Mouse (Mus musculus) splenic B cell, adult 2 months (primary cell): ENCODE measurements around the gene Gabrb1.

Experiments used
- DNase-seq: peaks from one replicate; pipeline ENCODE4 v3.0.0-alpha.2; 2011; ENCODE audit warnings: low read depth, low spot score
- H3K27me3 ChIP-seq: 2 replicates; pipeline ENCODE4 v1.6.1; 2012; ENCODE audit warnings: mild to moderate bottlenecking, low read length, moderate library complexity, mixed read lengths; ENCODE audit not compliant: control insufficient read depth, poor library complexity, insufficient read depth, severe bottlenecking
- H3K36me3 ChIP-seq: 2 replicates; pipeline ENCODE4 v1.6.1; 2012; ENCODE audit warnings: mild to moderate bottlenecking, low read length, moderate library complexity, mixed read lengths; ENCODE audit not compliant: control insufficient read depth, poor library complexity, insufficient read depth, severe bottlenecking

Gene Gabrb1

DNA sequence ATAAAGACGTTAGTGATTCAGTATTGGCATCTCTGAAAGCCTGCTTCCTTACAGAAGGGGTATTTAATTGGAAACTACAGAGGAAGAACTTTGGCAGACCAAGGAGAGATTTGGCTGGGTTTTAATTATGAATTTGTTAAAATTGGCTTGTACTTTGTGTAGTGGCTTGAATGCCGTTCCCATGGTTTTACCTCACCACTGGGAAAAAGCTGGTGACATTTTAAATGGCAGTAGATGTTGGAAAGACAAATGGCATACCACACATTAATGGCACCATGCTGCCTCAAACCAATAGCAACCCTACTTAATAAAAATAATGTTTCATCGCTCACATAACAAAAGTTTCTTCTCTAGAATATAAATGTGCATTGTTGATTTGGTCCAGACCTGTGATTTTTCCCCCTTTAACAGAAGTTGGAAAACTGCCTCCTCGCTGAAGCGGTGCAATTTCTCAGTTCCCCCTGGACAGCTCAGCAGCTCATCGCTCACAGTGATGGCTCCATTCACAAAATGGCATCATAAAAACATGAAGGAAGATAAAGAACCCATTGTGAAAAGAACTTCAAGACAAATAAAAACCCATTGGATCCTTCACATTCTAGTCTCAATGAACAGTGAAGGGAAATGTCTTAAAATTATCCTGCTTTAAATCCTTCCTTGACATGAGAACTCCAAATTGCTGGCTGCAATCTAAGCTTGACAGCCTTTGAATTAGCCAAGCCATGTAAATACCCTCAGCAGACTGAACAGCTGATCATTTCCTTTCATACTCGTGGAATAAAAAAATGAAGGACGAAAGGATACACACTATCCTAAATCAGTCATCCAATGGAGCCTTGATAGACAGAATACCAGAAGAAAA, 75.2 kb downstream of the Gabrb1 start:
- no peak for DNase-seq
- Histone ChIP-seq H3K36me3 (no peaks in the 10 kb centered on the region), H3K27me3 (no peaks in the 10 kb centered on the region)

DNA sequence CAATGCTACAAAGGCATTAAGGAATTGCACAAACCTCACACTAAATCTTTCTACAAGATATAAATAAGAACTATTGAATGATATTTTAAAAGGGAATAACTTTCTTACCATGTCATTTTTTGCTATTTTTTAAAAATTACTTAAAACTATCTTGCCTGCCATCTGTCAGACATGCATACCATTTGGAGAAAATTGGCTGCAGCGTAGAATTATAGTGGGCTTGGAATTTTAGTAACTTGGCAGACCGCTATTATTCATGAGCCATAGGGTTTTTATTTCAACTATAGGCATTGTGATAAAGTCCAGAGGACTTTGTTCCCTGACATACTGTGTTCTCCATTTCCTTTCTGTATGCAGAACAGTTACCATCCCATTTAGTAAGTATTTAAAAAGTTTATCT, 89.5 kb downstream of the Gabrb1 start:
- no peaks in the 10 kb centered on the region for H3K27me3 ChIP-seq

DNA sequence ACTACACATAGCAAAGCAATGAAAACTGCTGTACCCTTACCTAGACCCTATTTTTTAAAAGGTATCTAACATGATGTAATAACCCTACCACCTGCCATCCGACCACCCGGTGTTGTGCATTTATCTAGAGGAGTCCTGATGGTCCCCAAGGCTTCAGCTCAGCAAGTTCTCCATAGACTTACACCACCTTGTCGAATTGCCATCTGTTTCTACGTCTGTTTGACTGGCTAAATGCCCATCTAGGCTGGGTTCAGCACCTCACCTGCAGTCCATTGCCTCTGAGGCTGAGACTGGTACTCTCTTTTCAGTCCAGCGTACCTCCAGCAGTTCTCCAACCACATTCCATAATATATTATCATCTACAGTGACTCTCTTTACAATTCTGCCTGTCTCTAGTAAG, 96.1 kb downstream of the Gabrb1 start:
- Histone ChIP-seq H3K36me3 (no peaks in the 10 kb centered on the region), H3K27me3 (no peaks in the 10 kb centered on the region)
- DNase-seq: no peak

More for the DNA sequence above, 89.5 kb downstream of the Gabrb1 start:
- no peak for DNase-seq
- H3K36me3 ChIP-seq: no peaks in the 10 kb centered on the region

DNA sequence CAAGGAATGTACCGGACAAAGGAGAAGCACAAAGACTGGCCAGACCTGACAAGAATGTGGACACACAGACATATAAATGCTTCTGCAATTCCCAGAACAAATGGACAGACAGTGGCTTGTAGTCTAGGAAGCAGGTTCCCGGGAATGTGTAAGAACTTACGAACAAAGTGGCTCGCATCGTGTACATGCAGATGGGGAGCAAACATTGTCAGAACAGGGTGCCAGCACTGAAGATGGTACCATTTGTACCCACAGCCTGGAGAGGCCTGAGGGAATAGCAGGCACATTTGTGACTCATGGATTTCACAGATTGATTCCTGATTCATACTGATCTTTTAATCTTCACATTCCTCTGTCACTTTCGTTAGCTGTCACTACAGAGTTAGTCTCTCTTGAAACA, 103.2 kb downstream of the Gabrb1 start:
- Histone ChIP-seq H3K36me3 (no peaks in the 10 kb centered on the region), H3K27me3 (no peaks in the 10 kb centered on the region)
- no peak for DNase-seq

DNA sequence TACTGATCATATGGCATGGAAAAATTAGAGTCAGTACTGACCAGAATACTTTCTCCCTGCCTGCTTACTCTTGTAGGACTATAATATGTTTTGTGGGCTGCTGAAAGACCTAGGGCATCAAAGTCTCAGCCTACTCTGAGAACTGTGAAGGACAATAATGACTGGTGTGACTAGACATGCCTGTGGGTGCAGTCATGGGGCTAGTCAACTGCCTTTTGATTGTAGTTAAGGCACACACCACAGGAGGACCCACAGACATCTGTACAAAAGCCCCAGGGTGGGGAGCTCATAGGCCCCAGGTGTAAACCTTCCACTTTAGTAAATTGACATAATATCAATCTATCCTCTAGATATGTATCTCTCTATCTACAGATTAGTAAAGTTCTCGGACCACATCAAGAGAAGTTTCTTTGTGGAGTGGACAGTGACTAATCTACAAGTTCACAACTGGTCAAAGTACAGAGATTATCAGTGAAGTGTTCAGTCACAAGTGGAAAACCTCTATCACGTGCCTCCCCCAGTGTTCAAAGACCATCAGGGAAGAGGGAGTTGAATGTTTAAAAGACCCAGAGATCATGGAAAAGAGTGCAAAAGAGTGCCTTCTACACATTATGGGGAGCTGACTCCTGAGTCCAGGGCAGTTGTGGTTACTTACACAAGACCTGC, 123.7 kb downstream of the Gabrb1 start:
- DNase-seq: no peak
- Histone ChIP-seq H3K27me3 (no peaks in the 10 kb centered on the region), H3K36me3 (no peaks in the 10 kb centered on the region)

DNA sequence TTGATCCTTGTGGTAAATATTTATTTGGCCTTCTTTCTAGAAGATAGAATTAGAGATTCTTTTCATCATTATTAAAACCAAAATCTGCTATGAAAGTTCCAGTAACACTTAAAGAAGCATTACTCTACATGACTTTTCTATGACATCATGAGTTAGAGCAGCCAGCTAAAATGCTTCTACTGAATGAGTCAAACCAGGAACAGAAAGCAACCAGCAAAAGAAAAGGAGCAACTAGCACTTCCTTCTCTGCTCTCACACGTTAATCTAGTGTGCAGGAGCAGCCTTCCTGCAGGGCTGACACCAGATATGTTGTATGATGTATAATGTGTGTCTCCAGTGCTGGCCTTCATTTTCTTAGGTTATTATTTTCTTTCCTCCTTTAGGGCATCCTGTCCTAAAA, 164.9 kb downstream of the Gabrb1 start:
- no peak for DNase-seq
- Histone ChIP-seq H3K36me3 (no peaks in the 10 kb centered on the region), H3K27me3 (no peaks in the 10 kb centered on the region)

DNA sequence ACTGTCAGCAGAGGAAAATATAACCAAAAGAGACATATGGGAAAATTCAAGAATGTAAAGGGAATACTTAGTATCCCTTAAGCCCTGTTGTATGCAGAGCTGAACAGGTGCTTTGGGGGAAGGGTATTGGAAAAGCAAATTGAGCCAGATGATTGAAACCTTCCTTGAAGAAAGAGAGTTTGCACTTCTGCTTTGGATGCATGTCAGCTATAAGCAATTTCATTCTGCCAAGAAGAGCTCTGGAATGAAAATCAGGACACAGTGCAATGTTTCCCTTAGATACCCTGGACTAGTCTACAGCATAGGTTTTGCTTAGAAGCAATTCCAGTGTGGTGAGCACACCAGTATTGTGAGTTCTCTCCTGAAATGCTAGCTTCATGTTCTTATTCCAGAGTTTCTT, 170.4 kb downstream of the Gabrb1 start:
- Histone ChIP-seq H3K36me3 (no peaks in the 10 kb centered on the region), H3K27me3 (no peaks in the 10 kb centered on the region)
- DNase-seq: no peak

DNA sequence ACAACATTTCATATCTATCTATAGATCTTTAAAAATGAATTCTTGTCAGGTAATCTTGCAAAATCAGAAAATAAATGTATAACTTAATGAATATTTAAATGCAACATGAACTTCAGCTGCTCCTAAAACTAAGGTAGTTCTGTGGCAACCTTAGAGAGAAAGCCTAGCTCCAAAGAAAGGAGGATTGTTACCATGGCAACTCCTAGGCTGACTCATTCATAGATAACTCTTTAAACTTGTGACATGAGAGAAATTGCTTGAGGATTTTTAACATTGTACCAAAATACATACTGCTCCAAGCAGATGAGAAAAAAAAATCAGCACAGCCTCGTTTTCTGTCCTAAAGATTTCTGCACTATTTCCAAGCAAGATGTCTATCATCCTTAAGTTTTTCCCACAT, 171.1 kb downstream of the Gabrb1 start:
- H3K27me3 ChIP-seq: no peaks in the 10 kb centered on the region
- H3K36me3 ChIP-seq: no peaks in the 10 kb centered on the region
- DNase-seq: no peak

DNA sequence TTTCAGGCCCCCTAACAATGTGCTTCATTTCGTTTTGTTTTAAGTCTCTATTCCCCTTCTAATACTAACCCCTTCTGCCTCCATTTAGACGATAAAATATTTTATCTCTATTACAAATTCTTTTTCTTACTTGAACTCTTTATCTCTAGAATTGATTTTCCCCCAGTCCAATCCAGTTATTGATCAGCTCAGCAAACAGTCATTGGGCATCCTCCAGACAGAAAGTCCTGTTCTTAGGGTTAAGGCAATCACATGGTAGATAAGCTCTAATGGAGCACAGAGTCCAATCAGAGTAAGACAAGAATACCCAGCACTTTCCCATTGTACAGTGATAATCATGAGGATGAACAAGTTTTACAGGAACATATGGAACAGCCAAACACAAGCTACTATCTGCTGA, 172.4 kb downstream of the Gabrb1 start:
- H3K36me3 ChIP-seq: no peaks in the 10 kb centered on the region
- no peak for DNase-seq

DNA sequence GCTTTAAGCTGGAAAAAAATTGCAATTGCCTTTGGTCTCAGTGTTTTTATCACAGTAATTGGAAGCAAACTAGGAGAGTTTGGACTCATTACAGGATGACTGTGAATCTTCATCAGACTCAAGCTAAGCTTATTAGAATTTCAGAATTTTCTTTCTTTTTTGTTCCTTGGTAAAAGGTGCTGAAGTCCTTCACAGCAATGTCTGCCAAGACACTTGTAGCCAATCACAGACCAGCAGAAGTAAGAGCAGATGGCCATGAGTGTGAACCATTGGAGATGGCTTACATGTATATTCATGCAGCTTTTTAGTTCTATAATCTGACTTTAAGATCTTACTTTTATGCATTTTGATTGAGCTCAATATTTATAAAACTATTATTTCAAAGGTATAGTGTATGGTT, 184.3 kb downstream of the Gabrb1 start:
- Histone ChIP-seq H3K36me3 (no peaks in the 10 kb centered on the region), H3K27me3 (no peaks in the 10 kb centered on the region)
- DNase-seq: no peak

More for the DNA sequence above, 172.4 kb downstream of the Gabrb1 start:
- no peaks in the 10 kb centered on the region for H3K27me3 ChIP-seq

DNA sequence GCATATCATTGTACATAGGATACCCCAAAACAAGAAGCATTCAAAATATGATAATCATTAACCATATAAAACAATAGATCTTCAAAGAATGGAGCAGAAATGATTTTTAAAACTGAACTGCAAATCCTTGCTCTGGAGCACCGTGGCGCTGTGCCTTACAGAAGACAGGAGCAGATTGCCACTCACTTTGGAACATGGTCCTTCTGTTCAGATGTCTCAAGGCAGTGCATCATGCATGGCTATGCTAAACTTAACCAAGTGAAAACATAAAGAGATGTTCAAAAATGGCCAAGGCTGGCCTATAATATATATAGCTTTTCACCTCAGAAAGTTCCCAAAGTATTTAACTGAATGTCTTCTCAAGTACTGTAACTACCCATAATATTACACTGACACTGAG, 240.3 kb downstream of the Gabrb1 start:
- no peaks in the 10 kb centered on the region for H3K36me3 ChIP-seq
- H3K27me3 ChIP-seq: no peaks in the 10 kb centered on the region
- no peak for DNase-seq

DNA sequence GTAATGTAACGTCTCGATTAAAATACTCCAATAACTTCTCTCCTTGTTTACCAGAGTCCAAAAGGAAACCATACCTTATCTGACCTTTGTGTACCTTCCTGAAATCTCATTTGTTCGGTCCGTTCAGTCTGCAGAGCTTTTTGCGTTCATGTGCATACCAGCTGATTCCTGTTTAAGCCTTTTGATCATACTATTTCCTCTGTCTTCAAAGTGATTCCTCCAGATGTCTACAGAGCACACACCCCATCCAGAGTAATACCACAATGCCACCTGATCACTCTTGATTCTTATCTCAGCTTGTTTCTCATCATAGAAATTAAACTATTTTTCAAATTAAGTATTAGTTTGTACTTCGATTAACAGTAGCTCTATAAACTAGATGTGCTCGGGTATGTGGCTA, 245.5 kb downstream of the Gabrb1 start:
- Histone ChIP-seq H3K36me3 (no peaks in the 10 kb centered on the region), H3K27me3 (no peaks in the 10 kb centered on the region)
- no peak for DNase-seq

DNA sequence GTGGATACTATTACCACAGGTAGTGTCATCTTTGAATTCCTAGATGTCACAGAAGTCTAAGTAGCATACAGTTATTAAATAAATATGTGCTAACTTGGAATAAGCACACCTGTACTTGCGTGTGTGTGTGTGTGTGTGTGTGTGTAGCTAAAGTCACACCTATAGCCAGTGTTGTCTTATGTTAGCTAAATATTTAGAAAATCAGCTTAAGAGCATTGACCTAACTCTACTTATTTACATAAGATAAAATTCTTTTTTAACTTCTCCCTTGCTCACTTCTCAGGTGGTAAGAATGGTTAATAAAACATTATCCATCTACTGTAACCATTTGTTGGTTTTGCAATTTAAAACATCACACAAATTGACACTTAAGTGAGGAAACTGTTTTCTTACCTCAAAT, 256.1 kb downstream of the Gabrb1 start:
- DNase-seq: no peak
- Histone ChIP-seq H3K27me3 (no peaks in the 10 kb centered on the region), H3K36me3 (no peaks in the 10 kb centered on the region)

DNA sequence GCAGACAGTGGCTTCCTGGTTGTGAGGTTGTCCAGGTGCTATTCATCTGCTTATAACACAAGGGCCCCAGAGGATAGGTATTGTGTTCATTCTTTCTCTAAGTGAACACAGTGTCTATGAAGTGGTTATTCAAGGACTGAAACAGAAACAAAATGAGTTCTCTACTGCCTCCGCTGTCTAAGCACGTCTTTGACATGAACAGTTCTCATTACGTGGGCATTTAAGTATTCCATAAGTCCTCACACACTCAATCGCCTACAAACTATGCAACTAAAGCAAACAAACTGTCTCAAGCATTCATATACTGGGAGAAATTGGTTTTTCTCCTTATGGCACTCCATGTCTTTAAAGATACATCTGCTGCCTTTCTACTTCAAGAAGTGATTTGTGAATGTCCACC, 257.8 kb downstream of the Gabrb1 start:
- Histone ChIP-seq H3K36me3 (no peaks in the 10 kb centered on the region), H3K27me3 (no peaks in the 10 kb centered on the region)
- no peak for DNase-seq

DNA sequence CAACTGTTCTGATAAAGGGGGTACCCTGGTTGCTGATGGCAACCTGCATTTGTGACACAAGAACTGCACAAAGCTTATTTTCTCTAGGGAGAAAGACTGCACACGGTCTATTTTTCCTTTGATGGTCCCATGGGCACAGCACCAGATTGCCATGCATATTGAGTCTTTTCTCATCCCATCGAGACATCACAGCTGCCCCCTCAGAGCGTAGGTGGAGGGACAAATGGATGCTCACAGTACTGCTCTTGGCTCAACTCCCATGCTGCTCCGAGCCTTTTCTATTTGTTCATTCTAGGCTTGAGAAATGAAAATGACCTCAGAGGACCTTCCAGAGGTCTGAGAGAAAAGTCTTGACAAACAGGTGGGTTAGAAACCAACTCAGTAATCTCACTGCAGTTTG, 259.3 kb downstream of the Gabrb1 start:
- DNase-seq: no peak
- Histone ChIP-seq H3K36me3 (no peaks in the 10 kb centered on the region), H3K27me3 (no peaks in the 10 kb centered on the region)
